Mouse (Mus musculus) spleen, adult 12 weeks (tissue): Measurements from ENCODE around the gene Upk2.

Experiments
- DNase-seq: peaks from one replicate; pipeline ENCODE4 v3.0.0; 2022; ENCODE audit warnings: low spot score

The Upk2 gene

GRCm38 (mm10) chr9:44488416-44488815 is 33.6 kb upstream of the Upk2 start:
- DNase-seq: no peak

DNA sequence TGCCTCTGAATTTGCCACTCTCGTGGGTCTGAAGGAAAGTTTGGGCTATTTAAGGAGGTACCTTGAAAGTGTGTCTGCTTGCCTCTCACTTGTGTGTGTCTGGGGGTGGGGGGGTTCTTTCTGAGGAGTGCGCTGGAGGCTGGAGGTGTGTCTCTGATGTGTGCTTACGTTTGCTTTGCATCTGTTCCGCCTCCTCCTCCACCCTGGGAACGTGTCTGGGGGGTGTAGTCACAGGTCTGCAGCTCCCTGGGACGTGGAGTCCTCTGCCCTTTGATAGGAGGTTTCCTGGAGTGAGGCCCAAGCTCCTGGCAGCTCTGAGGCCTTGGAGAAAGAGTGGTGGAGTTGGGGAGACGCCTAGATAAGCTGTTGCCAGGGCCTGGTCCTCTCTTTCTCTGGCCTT is 32.7 kb upstream of the Upk2 start:
- no peak for DNase-seq

DNA sequence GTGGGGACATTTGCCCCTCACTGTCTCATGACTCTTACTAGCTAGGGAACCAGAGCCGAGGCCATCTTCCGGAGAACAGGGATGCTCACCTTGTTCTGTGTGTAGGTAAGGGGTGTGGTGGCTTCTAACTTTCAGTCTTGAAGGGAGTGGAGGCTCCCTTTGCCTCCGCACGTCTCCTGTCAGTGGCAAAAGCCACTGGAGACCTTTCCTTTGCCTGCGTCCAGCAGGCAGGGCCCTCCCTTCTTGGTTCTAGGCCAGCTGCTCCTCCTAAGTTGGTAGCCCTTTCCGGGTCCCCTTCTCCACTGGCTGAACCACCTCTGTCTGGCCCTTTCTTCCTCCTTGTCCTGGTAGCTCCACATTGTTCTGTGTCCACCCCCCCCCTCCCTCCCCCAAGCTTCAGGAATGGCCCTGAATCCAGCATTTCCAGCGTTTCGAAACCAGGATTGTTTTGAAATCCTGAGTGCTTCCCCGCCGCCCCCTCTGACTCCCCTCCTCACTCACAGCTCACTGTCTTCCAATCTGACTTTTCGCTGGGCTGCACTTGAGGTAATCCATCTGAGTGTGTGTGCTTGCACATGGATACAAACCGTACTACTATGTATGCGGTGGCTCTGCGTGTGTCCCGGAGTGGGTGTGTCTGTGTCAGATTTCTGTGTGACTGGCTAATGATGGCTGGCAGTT is 32.1 kb upstream of the Upk2 start:
- DNase-seq: no peak

- no peak for DNase-seq
Measured at GRCm38 (mm10) chr9:44486335-44486734, 31.6 kb upstream of the Upk2 start.

DNA sequence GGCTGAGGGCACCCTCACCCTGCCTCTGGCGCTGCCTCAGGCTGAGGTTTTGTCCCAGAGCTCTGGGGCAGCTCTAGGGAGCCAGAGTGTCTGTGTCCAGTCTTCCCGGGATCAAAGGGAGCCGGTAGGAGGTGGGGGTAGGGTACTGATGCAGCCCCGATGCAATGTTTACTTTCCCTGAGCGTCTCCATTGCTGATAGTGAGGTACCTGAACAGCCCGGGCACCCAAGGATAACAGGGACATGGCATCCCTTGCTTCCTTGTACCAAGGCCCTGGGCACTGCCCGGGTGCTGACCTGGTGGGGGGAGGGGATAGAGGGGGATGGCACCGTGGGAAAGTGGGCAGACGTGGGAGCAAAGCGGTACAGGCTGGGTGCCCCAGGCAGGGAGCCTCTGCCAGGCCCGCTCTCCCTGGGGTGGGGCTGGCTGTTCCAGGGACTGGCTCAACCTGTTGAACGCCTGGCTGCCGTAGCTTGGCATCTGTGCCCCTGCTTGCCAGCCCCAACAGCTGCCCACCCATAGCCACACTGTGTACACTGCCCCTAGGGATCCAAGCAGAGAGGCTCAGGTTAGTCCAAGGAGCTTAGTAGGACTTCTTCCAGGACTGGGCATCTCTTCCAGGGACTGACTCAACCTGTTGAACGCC is 30.9 kb upstream of the Upk2 start:
- no peak for DNase-seq

- no peak for DNase-seq
Measured at GRCm38 (mm10) chr9:44485105-44485515, 30.3 kb upstream of the Upk2 start.

DNA sequence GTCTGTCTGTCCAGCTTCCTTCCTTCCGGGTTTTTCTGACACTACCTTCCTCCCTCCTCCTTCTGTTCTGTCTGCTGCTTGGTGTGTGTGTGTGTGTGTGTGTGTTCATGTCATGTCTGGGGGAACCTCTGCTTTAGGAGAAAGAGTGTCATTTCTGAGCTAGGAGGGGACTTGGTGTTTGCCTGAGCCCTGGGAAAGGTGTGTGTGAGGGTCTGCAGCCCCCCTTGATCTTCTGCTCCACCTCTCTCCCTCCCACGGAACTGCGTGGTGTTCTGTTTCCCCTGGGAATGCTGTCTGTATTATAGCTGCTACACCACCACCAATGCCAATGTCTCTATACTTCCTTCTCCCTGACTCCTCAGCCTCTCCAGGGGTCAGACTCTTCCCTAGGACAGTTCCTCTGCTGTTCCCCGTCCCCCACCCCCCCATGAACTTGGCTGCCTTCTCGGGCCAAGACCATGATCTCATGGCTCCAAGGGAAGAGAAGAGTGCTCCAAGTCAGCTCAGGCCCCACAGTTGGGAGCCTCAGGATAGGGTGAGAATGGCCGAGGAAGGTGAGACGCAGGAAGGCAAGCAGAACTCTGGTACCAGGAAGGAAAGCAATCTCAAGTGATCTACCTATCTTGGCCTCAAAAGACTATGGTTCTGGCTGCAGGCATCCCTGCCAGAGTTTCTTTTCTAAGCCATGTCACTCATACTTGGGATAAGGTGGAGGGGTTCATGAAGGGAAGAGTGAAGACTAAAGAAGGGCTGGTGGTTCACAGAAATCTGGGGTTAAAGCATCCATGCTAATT is 29.7 kb upstream of the Upk2 start:
- no peak for DNase-seq

GRCm38 (mm10) chr9:44483510-44484044 is 28.8 kb upstream of the Upk2 start:
- DNase-seq: no peak

DNA sequence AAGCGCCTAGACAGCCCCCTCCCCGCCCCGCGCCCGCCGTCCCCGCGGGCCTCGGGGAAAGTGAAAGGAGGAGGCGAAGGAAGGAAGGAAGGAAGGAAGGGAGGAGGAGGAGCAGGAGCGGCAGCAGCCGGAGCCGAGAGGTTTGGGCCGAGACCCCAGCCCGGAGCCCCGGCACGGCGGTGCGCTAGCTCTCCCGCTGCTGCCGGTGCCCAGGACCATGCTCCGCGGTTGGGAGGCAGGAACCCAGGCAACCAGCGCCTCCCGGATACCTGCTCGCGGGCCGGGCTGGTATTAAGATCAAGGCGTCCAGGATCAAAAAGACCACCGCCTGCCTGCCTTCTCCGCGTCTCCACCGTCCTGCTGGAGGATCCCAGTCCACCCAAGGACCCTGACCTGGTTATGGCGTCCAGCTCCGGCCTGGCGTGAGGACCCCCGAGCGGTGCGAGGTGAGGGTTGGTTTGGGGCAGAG is 28.3 kb upstream of the Upk2 start:
- DNase-seq: no peak

GRCm38 (mm10) chr9:44482552-44482951 is 27.8 kb upstream of the Upk2 start, which contains the start of gene Bcl9l:
TSS of gene Bcl9l (plus strand) at chr9:44482825.
- DNase-seq: peak; percentile 61

GRCm38 (mm10) chr9:44482112-44482511 is 27.3 kb upstream of the Upk2 start:
- no peak for DNase-seq

- DNase-seq: no peak
Measured at GRCm38 (mm10) chr9:44479628-44480428, 25.1 kb upstream of the Upk2 start.

DNA sequence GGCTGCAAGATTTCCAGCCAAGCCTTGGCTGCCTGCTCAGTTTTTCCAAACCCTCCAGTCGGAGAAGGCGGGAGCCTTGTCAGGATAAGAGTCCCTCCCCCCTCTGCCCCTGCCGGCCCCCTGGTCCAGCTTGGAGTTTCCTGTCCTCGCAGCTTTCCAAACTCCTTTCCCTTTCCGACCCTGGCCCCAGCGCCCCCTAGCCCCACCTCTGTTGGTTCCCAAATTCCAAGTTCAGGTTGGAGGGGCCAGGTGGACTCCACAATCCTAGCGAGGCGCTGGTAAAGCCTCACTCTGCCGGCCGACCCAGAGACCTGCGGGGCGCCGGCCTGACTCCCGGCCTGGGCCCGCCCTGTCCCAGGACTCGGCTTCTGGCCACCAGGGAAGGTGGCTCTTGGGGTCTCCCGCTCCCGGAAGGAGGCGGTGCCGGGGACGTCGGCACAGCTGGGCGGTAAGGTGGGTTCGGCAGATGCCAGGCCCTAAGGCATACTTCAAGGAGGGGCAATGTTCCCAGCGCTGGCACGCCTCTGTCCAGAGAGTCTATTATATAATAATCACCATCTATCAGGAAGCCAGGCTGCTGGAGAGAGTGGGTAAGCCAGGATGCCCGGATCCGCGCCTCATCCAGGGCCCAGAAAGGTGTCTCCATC is 24.3 kb upstream of the Upk2 start:
- no peak for DNase-seq

DNA sequence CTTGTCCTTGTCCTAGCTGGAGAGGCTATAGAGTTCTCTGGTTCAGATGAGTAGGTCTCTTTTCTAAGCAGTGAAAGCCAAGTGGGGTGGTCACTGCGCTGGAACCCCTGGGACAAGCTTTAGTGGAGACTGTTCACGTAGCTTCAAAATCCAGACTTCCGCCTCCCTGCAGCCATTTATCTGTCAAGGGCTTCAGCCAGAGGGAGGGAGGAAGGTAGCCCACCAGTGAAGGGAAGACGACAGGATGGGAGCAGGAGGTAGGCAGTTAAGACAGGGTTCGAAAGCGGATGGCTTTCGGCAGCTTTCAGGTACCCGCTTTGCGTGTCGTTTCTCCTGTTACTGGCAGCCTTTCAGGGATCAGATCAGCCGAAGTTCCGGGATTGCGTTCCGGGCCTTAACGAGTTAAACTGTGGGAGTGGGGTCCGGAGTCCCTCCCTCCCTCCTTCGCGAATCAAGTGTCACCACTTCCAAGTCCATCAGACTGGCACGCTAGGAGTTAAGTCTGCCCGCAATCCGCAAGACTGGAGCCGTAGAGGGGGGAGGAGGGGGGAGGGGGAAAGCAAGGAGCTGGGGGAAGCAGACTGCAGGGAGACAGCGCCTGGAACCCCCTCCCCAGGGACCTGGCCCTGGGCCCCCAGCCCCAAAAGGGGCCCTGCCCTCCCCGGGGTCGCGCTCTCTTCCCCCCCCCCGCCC is 23.6 kb upstream of the Upk2 start:
- DNase-seq: no peak

- DNase-seq: no peak
Measured at GRCm38 (mm10) chr9:44477339-44478228, 22.8 kb upstream of the Upk2 start.

- DNase-seq: no peak
Measured at GRCm38 (mm10) chr9:44475936-44476335, 21.2 kb upstream of the Upk2 start.

GRCm38 (mm10) chr9:44474327-44474726 is 19.6 kb upstream of the Upk2 start:
- no peak for DNase-seq

DNA sequence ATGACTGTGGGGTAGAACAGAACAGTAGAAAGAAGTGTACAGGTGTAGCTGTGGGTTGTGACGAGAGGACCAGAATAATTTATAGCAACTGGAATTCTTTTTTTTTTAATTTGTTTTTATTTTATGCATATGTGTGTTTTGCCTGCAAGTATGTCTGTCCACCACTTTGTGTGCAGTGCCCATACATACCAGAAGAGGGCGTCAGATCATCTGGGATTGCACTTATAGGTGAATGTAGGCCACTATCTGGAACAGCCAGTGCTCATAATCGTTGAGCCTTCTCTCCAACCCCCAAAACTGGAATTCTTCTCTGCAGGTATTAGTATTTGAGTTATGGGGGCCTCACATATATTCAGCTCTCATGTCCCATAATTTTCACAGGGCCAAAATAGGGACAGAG is 18.4 kb upstream of the Upk2 start:
- no peak for DNase-seq

DNA sequence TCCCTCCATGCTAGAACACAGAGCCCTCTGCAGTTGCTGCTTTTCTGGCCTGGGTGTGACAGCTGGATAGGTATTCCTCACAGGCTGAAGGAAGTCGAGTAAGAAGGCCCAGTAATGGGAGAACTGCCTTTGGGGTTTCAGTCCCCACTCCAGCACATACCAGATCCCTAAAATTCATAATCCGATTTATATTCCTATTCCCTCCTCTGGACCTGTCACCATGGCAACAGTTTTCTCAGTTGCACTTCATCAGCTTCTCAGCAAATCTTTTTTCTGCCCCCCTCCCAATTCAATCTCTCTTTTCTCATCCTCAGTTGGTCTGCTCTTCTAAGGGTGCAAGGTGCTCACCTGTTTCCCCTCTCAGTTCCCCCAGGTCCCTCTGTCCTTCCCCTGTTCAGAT is 14.0 kb upstream of the Upk2 start:
- no peak for DNase-seq

- no peak for DNase-seq
Measured at GRCm38 (mm10) chr9:44468224-44468623, 13.4 kb upstream of the Upk2 start.
